Mouse (Mus musculus): ENCODE data around the gene 6430548M08Rik. TPM values are rescaled to one million over a fixed set of nuclear protein-coding genes. Genes with fewer than 3 reads are reported as not detected.

6430548M08Rik gene
- polyA plus RNA-seq, 1 experiment from 2014 or later, result 3.3 TPM

DNA sequence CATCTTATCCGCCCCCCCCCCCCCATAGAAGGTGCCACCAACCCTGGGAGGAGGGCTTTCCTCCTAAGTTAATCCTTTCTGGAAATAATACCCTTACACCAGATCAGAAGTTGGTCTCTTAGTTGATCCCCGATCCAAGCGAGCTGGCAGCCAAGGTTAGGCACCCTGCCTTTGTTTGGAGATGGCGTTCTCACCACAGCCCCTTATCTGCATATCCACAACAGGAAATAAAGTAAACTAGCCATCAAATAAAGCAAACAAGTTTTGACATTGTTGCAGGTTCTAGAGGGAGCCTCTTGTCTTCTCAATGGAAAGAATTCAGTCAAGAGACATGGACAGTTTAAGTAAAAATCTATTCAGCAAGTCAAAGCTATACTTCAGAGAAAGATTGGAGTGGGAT, 2.6 kb upstream of the 6430548M08Rik start:
- H3K27ac ChIP-seq, result no peak overlapping the region
- H3K27me3 ChIP-seq, result peaks cover 33% of the 10 kb centered on the region
- WGBS, result 74% methylated on average over 4 of the region's 4 CpGs
- peaks cover 15% of the 10 kb centered on the region for H3K4me1 ChIP-seq
- H3K9me3 ChIP-seq, result no peaks in the 10 kb centered on the region
- H3K36me3 ChIP-seq, result no peaks in the 10 kb centered on the region
- no peak overlapping the region for H3K9ac ChIP-seq
- H3K4me2 ChIP-seq (replicated peaks), result no peak overlapping the region
- ATAC-seq (ENCODE audit: low FRiP score, low read depth), result no peak
- H3K4me3 ChIP-seq, result no peak overlapping the region

DNA sequence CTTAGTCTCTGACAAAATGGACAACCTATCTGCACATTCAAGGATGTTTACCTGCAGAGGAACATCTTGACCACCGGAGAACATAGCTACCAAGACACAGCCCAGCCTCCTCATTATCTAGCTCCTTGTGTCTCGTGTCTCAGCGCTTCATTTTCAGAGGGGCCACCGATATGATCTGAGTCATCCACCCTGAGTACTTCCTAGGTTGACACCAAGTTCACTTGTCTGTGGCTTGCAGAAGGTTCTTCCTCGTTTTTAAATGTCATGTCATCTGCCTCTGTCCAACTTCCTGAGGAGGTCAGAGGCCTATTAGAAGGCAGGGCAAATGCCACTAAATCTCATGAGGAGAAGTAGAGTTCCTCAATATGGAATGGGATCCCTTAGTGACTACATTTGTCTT, 1.4 kb upstream of the 6430548M08Rik start:
- WGBS, result 84% methylated on average over 5 of the region's 5 CpGs
- ATAC-seq (ENCODE audit: low FRiP score, low read depth), result no peak
- Histone ChIP-seq H3K9ac (no peak overlapping the region), H3K4me3 (no peak overlapping the region), H3K27ac (no peak overlapping the region), H3K9me3 (no peaks in the 10 kb centered on the region), H3K4me2 (replicated peaks) (peak overlapping the region; percentile 96; the same call in 1 of the 2 replicates), H3K4me1 (peaks cover 15% of the 10 kb centered on the region), H3K27me3 (peaks cover 45% of the 10 kb centered on the region), H3K36me3 (no peaks in the 10 kb centered on the region)

DNA sequence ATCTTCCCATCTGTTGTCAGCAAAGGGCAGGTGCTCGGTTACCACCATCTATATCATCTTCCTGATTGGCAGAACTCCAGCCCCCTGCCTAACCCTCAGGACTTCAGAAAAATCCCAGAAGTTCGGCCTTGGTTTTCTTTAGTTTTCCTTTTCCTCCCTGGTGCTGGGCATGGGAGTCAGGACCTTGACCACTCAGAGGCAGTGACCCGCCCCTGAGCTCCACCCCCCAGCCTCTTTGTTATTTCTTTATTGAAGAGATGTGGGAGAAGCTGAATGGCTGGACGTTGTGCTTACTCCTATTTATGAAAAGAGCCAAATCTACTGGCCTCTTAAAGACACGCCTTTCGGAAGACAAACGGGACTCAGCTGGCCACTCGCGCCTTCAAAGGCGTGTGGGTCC, 646 bp upstream of the 6430548M08Rik start:
- Histone ChIP-seq H3K4me1 (peaks cover 15% of the 10 kb centered on the region), H3K9me3 (no peaks in the 10 kb centered on the region), H3K9ac (peak overlapping the region; percentile 69), H3K27ac (peak overlapping the region; percentile 39; the same call in 1 of the 2 replicates), H3K4me3 (peak overlapping the region; percentile 69), H3K27me3 (peaks cover 53% of the 10 kb centered on the region), H3K36me3 (no peaks in the 10 kb centered on the region), H3K4me2 (replicated peaks) (peak overlapping the region; percentile 96)
- ATAC-seq (ENCODE audit: low FRiP score, low read depth), result no peak
- WGBS, result 5% methylated on average over 10 of the region's 10 CpGs

DNA sequence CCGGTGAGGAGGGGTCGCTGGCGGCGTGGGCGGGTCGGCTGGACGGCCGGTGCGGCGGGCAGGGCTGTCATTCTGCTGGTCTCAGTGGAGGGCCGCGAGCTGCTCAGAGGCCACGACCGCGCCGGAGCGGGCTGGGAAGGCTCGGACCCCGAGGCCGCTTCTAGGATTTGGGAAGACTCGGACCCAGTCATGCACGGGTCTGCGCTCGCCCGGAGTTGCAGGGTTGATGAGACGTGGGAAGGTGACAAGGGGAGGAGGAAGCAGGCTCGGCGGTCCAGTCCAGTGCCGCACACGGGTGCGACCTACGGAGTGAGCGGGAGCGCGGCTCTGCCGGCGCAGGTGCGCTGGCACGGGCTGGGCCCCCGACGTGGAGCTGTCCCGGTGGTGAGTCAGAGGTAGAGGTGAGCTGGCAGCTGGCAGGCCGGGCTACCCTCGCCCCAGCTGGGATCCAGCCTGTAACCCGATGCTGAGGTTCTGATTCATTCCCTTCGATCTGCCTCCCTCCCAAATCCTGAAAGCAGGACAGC, 426 bp downstream of the 6430548M08Rik start:
- Histone ChIP-seq H3K9ac (peak overlapping the region; percentile 72), H3K27me3 (peaks cover 58% of the 10 kb centered on the region), H3K27ac (no peak overlapping the region), H3K9me3 (no peaks in the 10 kb centered on the region), H3K4me2 (replicated peaks) (peak overlapping the region; percentile 96), H3K4me3 (peak overlapping the region; percentile 69), H3K4me1 (peaks cover 15% of the 10 kb centered on the region), H3K36me3 (no peaks in the 10 kb centered on the region)
- WGBS, result 1% methylated on average over 36 of the region's 46 CpGs
- no peak; the same call in none of the 2 replicates for ATAC-seq (ENCODE audit: low FRiP score, low read depth)

DNA sequence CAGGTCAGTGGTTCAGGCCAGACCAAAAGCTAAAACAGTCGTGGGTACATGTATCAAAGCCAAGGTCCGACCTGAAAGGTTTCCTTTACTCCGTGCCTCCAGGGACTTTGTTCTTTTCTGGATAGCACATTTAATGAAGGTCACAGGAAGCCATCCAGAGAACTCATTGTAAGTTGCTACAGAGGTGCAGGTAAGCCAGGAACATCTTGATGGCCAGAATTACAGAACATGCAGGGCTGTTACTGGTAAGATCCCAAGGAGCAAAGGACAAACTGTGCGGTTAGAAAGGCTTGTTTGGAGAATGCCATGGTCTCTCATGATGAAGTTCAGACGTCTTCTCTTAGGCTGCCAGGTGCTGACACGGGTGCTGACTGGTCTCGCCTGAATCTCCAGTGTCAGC, 2.6 kb downstream of the 6430548M08Rik start:
- peaks cover 58% of the 10 kb centered on the region for H3K27me3 ChIP-seq
- ATAC-seq (ENCODE audit: low FRiP score, low read depth), result no peak
- no peak overlapping the region for H3K27ac ChIP-seq
- no peak overlapping the region for H3K9ac ChIP-seq
- no peaks in the 10 kb centered on the region for H3K9me3 ChIP-seq
- H3K36me3 ChIP-seq, result no peaks in the 10 kb centered on the region
- 68% methylated on average over 7 of the region's 7 CpGs for WGBS
- no peak overlapping the region for H3K4me3 ChIP-seq
- H3K4me2 ChIP-seq (replicated peaks), result no peak overlapping the region
- peaks cover 18% of the 10 kb centered on the region for H3K4me1 ChIP-seq

DNA sequence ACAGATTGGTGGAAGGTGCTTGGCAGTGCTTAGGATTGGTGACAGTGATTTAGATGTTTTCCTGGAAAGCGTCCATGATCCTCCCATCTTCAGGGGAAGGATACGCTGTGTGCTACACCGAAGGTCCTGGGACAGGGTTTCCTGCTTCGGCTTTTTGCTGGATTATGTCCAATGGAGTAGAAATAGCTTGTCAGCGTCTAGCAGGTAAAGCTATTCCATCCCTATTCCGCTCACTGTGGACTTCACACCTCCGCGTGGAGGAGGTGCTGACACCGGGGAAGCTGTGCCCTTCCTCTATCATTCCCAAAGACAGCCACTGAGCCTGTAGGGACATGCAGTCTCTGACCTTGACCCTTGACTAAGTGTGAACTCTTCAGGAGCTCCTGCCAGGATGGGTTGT, 4.2 kb downstream of the 6430548M08Rik start:
- Histone ChIP-seq H3K36me3 (no peaks in the 10 kb centered on the region), H3K4me1 (peaks cover 15% of the 10 kb centered on the region), H3K27ac (no peak overlapping the region), H3K4me3 (no peak overlapping the region), H3K27me3 (peaks cover 51% of the 10 kb centered on the region), H3K9me3 (no peaks in the 10 kb centered on the region), H3K9ac (no peak overlapping the region), H3K4me2 (replicated peaks) (no peak overlapping the region)
- ATAC-seq (ENCODE audit: low FRiP score, low read depth), result no peak
- 82% methylated on average over 9 of the region's 9 CpGs for whole genome bisulfite sequencing

DNA sequence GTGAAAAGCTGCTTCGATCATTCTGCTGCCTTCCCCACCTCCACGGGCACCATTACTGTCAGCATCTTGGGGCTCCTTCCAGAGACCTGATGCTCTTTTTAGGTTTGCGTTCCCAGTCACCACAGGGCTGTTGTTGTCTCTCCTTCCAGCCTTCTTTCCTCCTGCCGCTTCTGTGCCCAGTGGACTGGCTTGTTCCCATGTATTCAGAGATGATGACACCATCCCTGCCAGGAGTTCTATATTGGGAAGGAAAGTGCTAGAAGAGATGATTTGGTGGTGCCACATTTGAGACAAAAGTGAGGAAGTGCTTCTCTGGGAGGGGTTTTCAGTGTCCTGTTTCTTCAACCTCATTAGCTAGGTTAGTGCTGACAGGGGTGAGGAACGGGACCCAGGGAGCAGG, 4.9 kb downstream of the 6430548M08Rik start:
- H3K9me3 ChIP-seq, result no peaks in the 10 kb centered on the region
- no peak for ATAC-seq (ENCODE audit: low FRiP score, low read depth)
- H3K4me1 ChIP-seq, result peaks cover 10% of the 10 kb centered on the region; the same call in 1 of the 2 replicates
- WGBS, result 80% methylated on average over 5 of the region's 5 CpGs
- no peak overlapping the region for H3K27ac ChIP-seq
- no peak overlapping the region for H3K4me3 ChIP-seq
- peaks cover 52% of the 10 kb centered on the region for H3K27me3 ChIP-seq
- H3K36me3 ChIP-seq, result no peaks in the 10 kb centered on the region
- H3K9ac ChIP-seq, result no peak overlapping the region
- no peak overlapping the region for H3K4me2 ChIP-seq (replicated peaks)

DNA sequence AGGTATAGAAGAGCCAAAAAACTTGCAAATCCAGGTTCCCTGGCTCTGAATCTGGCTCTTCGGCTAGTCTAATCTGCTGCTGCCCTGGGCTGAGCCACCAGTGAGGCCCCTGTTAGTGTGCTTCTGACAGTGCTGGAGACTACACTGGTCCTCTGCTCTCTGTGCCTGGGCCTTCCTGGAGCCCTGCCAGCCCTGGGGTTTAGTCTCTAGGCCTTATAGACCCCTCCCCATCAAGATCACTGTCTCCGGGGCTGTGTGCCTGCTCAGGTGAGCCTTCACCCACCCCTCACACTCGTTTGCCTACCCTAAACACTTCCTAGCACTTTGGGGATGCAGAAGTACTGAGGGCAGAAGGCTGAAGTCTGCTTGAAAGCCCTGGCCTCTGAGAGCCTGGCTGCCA, 5.5 kb downstream of the 6430548M08Rik start:
- Histone ChIP-seq H3K4me2 (replicated peaks) (no peak overlapping the region), H3K27ac (no peak overlapping the region), H3K4me3 (no peak overlapping the region), H3K4me1 (peaks cover 7% of the 10 kb centered on the region; the same call in 1 of the 2 replicates), H3K36me3 (no peaks in the 10 kb centered on the region), H3K27me3 (peaks cover 48% of the 10 kb centered on the region), H3K9me3 (no peaks in the 10 kb centered on the region), H3K9ac (no peak overlapping the region)
- 57% methylated on average over 3 of the region's 3 CpGs for WGBS
- no peak for ATAC-seq (ENCODE audit: low FRiP score, low read depth)

DNA sequence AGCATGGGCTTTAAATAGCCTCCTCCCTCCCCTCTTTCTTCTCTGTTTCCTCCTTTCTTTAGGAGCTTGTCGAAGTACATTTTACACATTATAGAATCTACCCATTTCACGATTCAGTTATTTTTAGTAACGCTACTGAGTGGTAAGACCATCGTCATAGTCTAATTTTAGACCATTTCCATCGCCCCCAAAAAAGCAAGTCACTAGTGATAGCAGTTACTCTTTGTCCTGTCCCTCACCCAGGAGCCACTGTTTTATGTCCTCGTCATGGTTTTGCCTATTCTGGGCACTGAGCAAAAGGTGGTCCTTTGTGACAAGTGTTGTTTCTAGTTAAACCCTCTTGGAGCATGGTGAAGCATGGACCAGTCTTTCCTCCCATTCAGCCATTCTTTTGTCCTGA, 6.0 kb downstream of the 6430548M08Rik start:
- Histone ChIP-seq H3K27me3 (peaks cover 47% of the 10 kb centered on the region), H3K4me1 (0 out of 2 replicates have a peak, but pooled peaks cover 4% of the 10 kb centered on the region), H3K4me2 (replicated peaks) (no peak overlapping the region), H3K9me3 (no peaks in the 10 kb centered on the region), H3K36me3 (no peaks in the 10 kb centered on the region), H3K9ac (no peak overlapping the region), H3K27ac (no peak overlapping the region), H3K4me3 (no peak overlapping the region)
- 83% methylated on average over 6 of the region's 6 CpGs for WGBS
- no peak for ATAC-seq (ENCODE audit: low FRiP score, low read depth)

DNA sequence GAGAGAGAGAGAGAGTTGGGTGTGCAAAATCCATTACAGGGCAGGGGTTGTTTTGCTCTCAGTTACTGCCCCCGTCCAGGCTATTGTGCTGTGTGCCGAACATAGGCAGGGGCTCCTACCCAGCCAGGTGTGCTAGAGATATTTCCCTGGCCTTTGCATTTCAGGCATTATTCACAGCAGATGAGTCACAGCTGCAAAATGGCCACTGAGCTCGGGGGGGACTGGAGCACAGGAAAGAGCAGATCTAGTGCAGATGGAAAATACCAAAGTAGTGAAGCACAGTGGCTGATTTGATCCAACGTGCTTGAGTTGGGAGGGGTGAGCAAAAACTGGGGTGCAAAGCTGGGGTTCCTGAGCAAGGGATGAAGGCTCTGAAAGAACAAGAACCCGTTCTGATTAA, 7.0 kb downstream of the 6430548M08Rik start:
- Histone ChIP-seq H3K9ac (no peak overlapping the region), H3K4me1 (0 out of 2 replicates have a peak, but pooled peaks cover 4% of the 10 kb centered on the region), H3K27ac (no peak overlapping the region), H3K4me2 (replicated peaks) (no peak overlapping the region), H3K27me3 (peaks cover 37% of the 10 kb centered on the region), H3K36me3 (no peaks in the 10 kb centered on the region), H3K4me3 (no peak overlapping the region), H3K9me3 (no peaks in the 10 kb centered on the region)
- ATAC-seq (ENCODE audit: low FRiP score, low read depth), result no peak
- 48% methylated on average over 5 of the region's 5 CpGs for WGBS

DNA sequence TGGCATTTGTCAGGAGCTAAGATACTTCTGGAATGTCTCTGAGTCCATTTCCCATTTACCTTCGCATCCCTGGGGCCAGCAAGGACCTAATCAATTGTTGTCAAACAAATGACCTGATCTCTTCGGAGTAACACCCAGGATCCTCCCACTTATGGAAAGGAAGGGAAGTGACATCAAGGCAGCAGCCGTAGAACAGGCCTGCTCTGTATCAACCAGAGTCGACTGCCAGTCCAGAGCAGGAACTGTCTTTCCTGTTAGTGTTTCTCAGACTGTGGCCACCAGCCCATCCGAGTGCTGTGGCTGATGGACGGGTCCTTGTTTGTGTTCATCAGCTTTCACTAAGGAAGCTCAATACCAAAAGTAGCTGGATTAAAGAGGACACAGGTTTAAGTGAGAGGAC, 10.3 kb downstream of the 6430548M08Rik start:
- H3K4me3 ChIP-seq, result no peak overlapping the region
- ATAC-seq (ENCODE audit: low FRiP score, low read depth), result no peak
- H3K9ac ChIP-seq, result no peak overlapping the region
- H3K4me1 ChIP-seq, result 0 out of 2 replicates have a peak, but pooled peaks cover 4% of the 10 kb centered on the region
- no peaks in the 10 kb centered on the region for H3K9me3 ChIP-seq
- H3K36me3 ChIP-seq, result no peaks in the 10 kb centered on the region
- WGBS, result 33% methylated on average over 6 of the region's 6 CpGs
- no peak overlapping the region for H3K27ac ChIP-seq
- peaks cover 18% of the 10 kb centered on the region for H3K27me3 ChIP-seq
- H3K4me2 ChIP-seq (replicated peaks), result no peak overlapping the region

DNA sequence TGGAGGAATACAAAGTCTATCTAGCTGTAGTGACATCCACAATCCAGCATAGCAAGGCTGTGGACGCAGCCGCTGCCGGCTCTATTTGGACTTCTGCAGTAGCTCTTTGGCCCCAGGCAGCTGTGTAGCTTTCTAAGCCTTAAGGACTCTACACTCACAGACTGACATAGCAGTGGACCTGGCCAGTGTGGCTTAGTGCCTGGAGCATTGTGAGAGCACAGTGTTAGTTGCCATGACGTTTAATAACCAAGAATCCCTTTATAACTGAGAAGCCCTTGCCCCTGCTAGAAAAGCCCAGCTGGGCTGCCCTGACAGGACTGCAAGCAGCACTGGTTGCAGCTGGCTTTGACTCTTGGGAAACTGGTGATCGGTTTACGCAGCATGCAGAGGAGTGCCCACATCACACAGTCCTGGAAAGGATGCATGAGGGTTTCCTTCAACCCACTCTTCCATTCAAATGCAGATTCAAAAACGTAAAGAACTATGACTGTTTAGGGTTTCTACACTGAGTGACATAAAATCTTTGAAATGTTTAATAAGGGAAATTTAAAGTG, 11.0 kb downstream of the 6430548M08Rik start:
- Histone ChIP-seq H3K4me2 (replicated peaks) (no peak overlapping the region), H3K27me3 (peaks cover 18% of the 10 kb centered on the region), H3K4me1 (0 out of 2 replicates have a peak, but pooled peaks cover 4% of the 10 kb centered on the region), H3K36me3 (no peaks in the 10 kb centered on the region), H3K9me3 (no peaks in the 10 kb centered on the region), H3K27ac (no peak overlapping the region), H3K9ac (no peak overlapping the region), H3K4me3 (no peak overlapping the region)
- 59% methylated on average over 7 of the region's 7 CpGs for WGBS
- ATAC-seq (ENCODE audit: low FRiP score, low read depth), result no peak

Measured in limb, embryonic 13.5 days (tissue).